8 mouse cellular contexts compared by ENCODE assay signal in the genomic region with DNA sequence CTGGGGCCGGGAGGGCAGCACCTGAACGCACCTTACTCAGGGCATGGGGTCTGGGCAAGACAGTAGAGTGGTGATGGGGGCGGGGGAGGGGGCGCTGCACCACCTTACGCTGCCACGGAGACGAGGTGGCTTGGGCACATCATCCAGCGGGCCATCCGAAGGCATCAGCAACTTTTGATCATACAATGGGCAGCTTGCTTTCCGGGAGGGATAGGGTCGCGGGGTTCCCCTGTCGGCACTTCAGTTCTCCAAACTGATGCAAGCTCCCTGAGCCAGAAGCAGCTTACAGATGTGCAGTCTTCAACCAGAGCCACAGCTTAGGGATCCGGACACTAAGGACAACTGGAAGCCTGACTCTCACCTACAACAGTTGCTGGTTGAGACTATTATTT. TPM values are rescaled to one million over a fixed set of nuclear protein-coding genes. Genes with fewer than 3 reads are reported as not detected.
A peak's percentile ranks its signal among the peaks of the same experiment; 100 is the strongest.
DNase-seq lines count a peak whose midpoint lies in the region; ATAC-seq and TF ChIP-seq lines count a peak whose summit lies in the region.

No protein-coding gene starts in this region.

- no peak for TF ChIP-seq CTCF in lung, adult 2 months (IDR thresholded peaks at IDR 0.05; ENCODE audit: insufficient read depth, low read length)
- no peak for TF ChIP-seq CTCF in intestine, postnatal 0 days (IDR thresholded peaks at IDR 0.05; ENCODE audit: low read depth)

- H3K36me3 ChIP-seq in forebrain, embryonic 10.5 days (replicated peaks): no peaks in the 10 kb centered on the region
- H3K36me3 ChIP-seq in intestine, postnatal 0 days (ENCODE audit: control insufficient read depth, insufficient read depth): no peaks in the 10 kb centered on the region
- H3K36me3 ChIP-seq in neural tube, embryonic 13.5 days: no peaks in the 10 kb centered on the region

- peak overlapping the region; percentile 51; the same call in 1 of the 2 replicates for H3K27ac ChIP-seq in forebrain, embryonic 10.5 days
- no peak overlapping the region for H3K27ac ChIP-seq in intestine, postnatal 0 days (ENCODE audit: low read depth, low read length)
- no peak overlapping the region for H3K27ac ChIP-seq in neural tube, embryonic 13.5 days (replicated peaks)

- no peak for TF ChIP-seq POLR2A in lung, adult 2 months (IDR thresholded peaks at IDR 0.05; ENCODE audit: borderline replicate concordance, extremely low read depth, low read depth, low read length)

- 6% methylated on average over 14 of the region's 14 CpGs for WGBS in lung, adult 2 months
- WGBS in forebrain, embryonic 10.5 days: 10% methylated on average over 14 of the region's 14 CpGs
- WGBS in intestine, postnatal 0 days: 11% methylated on average over 13 of the region's 14 CpGs
- 7% methylated on average over 14 of the region's 14 CpGs for WGBS in neural tube, embryonic 13.5 days

- H3K27me3 ChIP-seq in forebrain, embryonic 10.5 days (ENCODE audit: poor library complexity, severe bottlenecking): peaks cover 38% of the 10 kb centered on the region
- peaks cover 10% of the 10 kb centered on the region; the same call in 1 of the 2 replicates for H3K27me3 ChIP-seq in intestine, postnatal 0 days (replicated peaks; ENCODE audit: control insufficient read depth, insufficient read depth, low read length)
- peaks cover 35% of the 10 kb centered on the region for H3K27me3 ChIP-seq in neural tube, embryonic 13.5 days

- peaks cover 11% of the 10 kb centered on the region for H3K4me1 ChIP-seq in lung, adult 2 months (ENCODE audit: control insufficient read depth, insufficient read depth, low read length)
- H3K4me1 ChIP-seq in forebrain, embryonic 10.5 days: peaks cover 23% of the 10 kb centered on the region
- no peaks in the 10 kb centered on the region for H3K4me1 ChIP-seq in intestine, postnatal 0 days (replicated peaks; ENCODE audit: control insufficient read depth, insufficient read depth, low read length)
- peaks cover 14% of the 10 kb centered on the region for H3K4me1 ChIP-seq in neural tube, embryonic 13.5 days (replicated peaks)

- H3K9ac ChIP-seq in intestine, postnatal 0 days (ENCODE audit: low read depth, low read length): peak overlapping the region; percentile 32; the same call in 1 of the 2 replicates
- H3K9ac ChIP-seq in neural tube, embryonic 13.5 days: peak overlapping the region; percentile 68

- peak overlapping the region; percentile 77 for H3K4me2 ChIP-seq in intestine, postnatal 0 days (replicated peaks; ENCODE audit: low read depth)
- H3K4me2 ChIP-seq in neural tube, embryonic 13.5 days: peak overlapping the region; percentile 65

- DNase-seq in lung, adult 2 months: no peak
- no peak for DNase-seq in lung, postnatal 4 days
- DNase-seq in forebrain, embryonic 10.5 days (ENCODE audit: extremely low spot score, low spot score): no peak
- no peak for DNase-seq in Muller cell, postnatal 12 days (ENCODE audit: inconsistent ontology term)
- DNase-seq in cerebellum, postnatal 14 days: no peak

- H3K9me3 ChIP-seq in forebrain, embryonic 10.5 days: no peaks in the 10 kb centered on the region
- no peaks in the 10 kb centered on the region for H3K9me3 ChIP-seq in intestine, postnatal 0 days (ENCODE audit: control insufficient read depth)
- no peaks in the 10 kb centered on the region for H3K9me3 ChIP-seq in neural tube, embryonic 13.5 days

- peak overlapping the region; percentile 61 for H3K4me3 ChIP-seq in lung, adult 2 months (replicated peaks; ENCODE audit: extremely low read depth, low read depth, low read length)
- peak overlapping the region; percentile 58 for H3K4me3 ChIP-seq in forebrain, embryonic 10.5 days
- H3K4me3 ChIP-seq in intestine, postnatal 0 days (ENCODE audit: low read depth, low read length): peak overlapping the region; percentile 45
- H3K4me3 ChIP-seq in neural tube, embryonic 13.5 days: peak overlapping the region; percentile 35

- no peak for ATAC-seq in intestine, postnatal 0 days
- peak; percentile 27; the same call in 1 of the 2 replicates for ATAC-seq in neural tube, embryonic 13.5 days (ENCODE audit: low read depth)
- no peak for ATAC-seq in erythroid progenitor cell, adult 5-6 weeks (replicated peaks; ENCODE audit: low FRiP score, poor library complexity, severe bottlenecking)

RNA-seq across cellular contexts. Expression of a gene that starts 0.5 kb away (rescaled TPM):
- polyA plus RNA-seq in lung, adult 2 months (2012; rRNA removed): 35.7 and 37.7 TPM in 2 replicates
- 0.06 and 0.10 TPM in 2 replicates for polyA plus RNA-seq in forebrain, embryonic 10.5 days (2016; fragmentation: Nextera tagmentation; extraction: Ambion mirVana)
- 16.1 and 16.5 TPM in 2 replicates for polyA plus RNA-seq in intestine, postnatal 0 days (2015; fragmentation: Nextera tagmentation; extraction: Ambion mirVana)
- 2.7 and 3.2 TPM in 2 replicates for polyA plus RNA-seq in neural tube, embryonic 13.5 days (2015; fragmentation: Nextera tagmentation; extraction: Ambion mirVana)
- total RNA-seq in erythroid progenitor cell, adult 5-6 weeks (2015; ENCODE audit: low replicate concordance): 13.0 and 15.9 TPM in 2 replicates
- 5.4 and 10.9 TPM in 2 replicates for total RNA-seq in erythroid progenitor cell, adult 5-6 weeks (2017; ENCODE audit: low replicate concordance)

RNA-seq across cellular contexts. Expression of a gene that starts 35.3 kb away (rescaled TPM):
- not detected in 2 replicates for polyA plus RNA-seq in lung, adult 2 months (2012; rRNA removed)
- polyA plus RNA-seq in forebrain, embryonic 10.5 days (2016; fragmentation: Nextera tagmentation; extraction: Ambion mirVana): 0.26 and 0.67 TPM in 2 replicates
- polyA plus RNA-seq in intestine, postnatal 0 days (2015; fragmentation: Nextera tagmentation; extraction: Ambion mirVana): 0.13 and 0.52 TPM in 2 replicates
- polyA plus RNA-seq in neural tube, embryonic 13.5 days (2015; fragmentation: Nextera tagmentation; extraction: Ambion mirVana): 0.21 and 0.29 TPM in 2 replicates
- 29.3 and 31.4 TPM in 2 replicates for total RNA-seq in erythroid progenitor cell, adult 5-6 weeks (2015; ENCODE audit: low replicate concordance)
- total RNA-seq in erythroid progenitor cell, adult 5-6 weeks (2017; ENCODE audit: low replicate concordance): 34.1 and 71.5 TPM in 2 replicates
